Mouse (Mus musculus): ENCODE measurements at regions not wholly inside any gene's neighbourhood (a gene's known extent, or its start where the extent isn't known, plus 50 kb on each side); places are given as distances from the start of the nearest gene placed in this dataset.
"Not testable (repeated sequence)": the region's sequence is repeated elsewhere in the genome, so short reads cannot be mapped to it uniquely, and the experiment has no call there.

GRCm38 (mm10) chr19:35034408-35034807 lies 112.2 kb downstream of the Kif20b start:
- in situ Hi-C loops (cut with MboI, MseI), result no loop called here

DNA sequence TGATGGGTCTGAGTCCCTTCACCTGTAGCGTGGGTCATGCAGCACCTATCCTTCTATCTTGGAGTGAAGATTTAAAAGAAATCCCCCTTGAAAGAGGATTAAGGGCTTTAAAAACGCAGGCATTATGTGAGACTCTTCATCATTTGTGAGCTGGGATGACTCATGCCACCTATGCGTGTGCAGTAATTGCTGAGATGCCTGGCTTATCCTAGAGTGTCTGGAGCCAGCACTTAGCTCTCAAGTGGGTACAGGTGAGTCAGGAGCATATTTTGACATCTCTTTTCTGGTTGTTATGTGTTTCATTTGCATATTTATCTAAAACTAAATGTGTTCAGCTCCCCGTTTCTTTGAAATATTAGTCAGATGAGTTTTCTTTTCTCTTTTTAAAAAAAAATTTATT lies 123.4 kb downstream of the Kif20b start:
- in situ Hi-C loops (cut with MboI, MseI), result no loop called here

GRCm38 (mm10) chr19:35066352-35066935 lies 144.3 kb downstream of the Kif20b start:
- in situ Hi-C loops (cut with MboI, MseI), result loop anchor here (10.0 kb wide), 1 partner anchor 1412 kb away; no protein-coding TSS in a partner anchor

GRCm38 (mm10) chr19:35081126-35081525 lies 159.0 kb downstream of the Kif20b start:
- in situ Hi-C loops (cut with MboI, MseI), result no loop called here

GRCm38 (mm10) chr19:35101244-35101643 lies 179.1 kb downstream of the Kif20b start:
- in situ Hi-C loops (cut with MboI, MseI), result no loop called here

GRCm38 (mm10) chr19:35114313-35114712 lies 192.2 kb downstream of the Kif20b start:
- in situ Hi-C loops (cut with MboI, MseI), result no loop called here

DNA sequence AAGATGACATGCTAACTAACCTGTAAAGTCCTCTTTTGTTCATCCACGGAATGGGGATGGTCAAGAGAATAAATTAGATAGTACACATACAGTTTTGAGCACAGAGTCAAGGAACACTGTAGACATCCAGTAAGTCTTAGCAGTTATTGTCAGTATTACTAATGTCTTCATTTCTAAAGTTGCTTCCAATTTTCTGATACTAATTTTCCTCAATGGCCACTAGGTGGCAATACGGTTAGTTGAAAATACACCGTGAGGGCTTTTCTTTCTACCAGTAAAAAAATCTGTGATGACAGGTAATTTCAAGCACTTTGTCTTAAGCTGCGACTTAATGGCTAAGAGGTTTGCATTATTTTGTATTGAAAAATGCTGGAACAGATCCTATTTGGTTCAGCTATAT lies 203.1 kb downstream of the Kif20b start:
- in situ Hi-C loops (cut with MboI, MseI), result loop anchor here (5.0 kb wide), 1 partner anchor 957 kb away; the partner anchor contains the start of gene Rpp30

GRCm38 (mm10) chr19:35126594-35127051 lies 204.5 kb downstream of the Kif20b start:
- in situ Hi-C loops (cut with MboI, MseI), result loop anchor here (5.0 kb wide), 1 partner anchor 956 kb away; the partner anchor contains the start of gene Rpp30

- in situ Hi-C loops (cut with MboI, MseI), result loop anchor here (5.0 kb wide), 1 partner anchor 954 kb away; the partner anchor contains the start of gene Rpp30
These were observed 205.9 kb downstream of the Kif20b start for GRCm38 (mm10) chr19:35128104-35128503.

- in situ Hi-C loops (cut with MboI, MseI), result loop anchor here (10.0 kb wide), 1 partner anchor 1182 kb away; no protein-coding TSS in a partner anchor
These were observed 221.0 kb downstream of the Kif20b start for GRCm38 (mm10) chr19:35143131-35143530.

GRCm38 (mm10) chr19:35143781-35144180 lies 221.6 kb downstream of the Kif20b start:
- in situ Hi-C loops (cut with MboI, MseI), result loop anchor here (10.0 kb wide), 1 partner anchor 1181 kb away; no protein-coding TSS in a partner anchor

- in situ Hi-C loops (cut with MboI, MseI), result loop anchor here (10.0 kb wide), 1 partner anchor 1175 kb away; no protein-coding TSS in a partner anchor
These were observed 227.3 kb downstream of the Kif20b start for GRCm38 (mm10) chr19:35149476-35149875.

DNA sequence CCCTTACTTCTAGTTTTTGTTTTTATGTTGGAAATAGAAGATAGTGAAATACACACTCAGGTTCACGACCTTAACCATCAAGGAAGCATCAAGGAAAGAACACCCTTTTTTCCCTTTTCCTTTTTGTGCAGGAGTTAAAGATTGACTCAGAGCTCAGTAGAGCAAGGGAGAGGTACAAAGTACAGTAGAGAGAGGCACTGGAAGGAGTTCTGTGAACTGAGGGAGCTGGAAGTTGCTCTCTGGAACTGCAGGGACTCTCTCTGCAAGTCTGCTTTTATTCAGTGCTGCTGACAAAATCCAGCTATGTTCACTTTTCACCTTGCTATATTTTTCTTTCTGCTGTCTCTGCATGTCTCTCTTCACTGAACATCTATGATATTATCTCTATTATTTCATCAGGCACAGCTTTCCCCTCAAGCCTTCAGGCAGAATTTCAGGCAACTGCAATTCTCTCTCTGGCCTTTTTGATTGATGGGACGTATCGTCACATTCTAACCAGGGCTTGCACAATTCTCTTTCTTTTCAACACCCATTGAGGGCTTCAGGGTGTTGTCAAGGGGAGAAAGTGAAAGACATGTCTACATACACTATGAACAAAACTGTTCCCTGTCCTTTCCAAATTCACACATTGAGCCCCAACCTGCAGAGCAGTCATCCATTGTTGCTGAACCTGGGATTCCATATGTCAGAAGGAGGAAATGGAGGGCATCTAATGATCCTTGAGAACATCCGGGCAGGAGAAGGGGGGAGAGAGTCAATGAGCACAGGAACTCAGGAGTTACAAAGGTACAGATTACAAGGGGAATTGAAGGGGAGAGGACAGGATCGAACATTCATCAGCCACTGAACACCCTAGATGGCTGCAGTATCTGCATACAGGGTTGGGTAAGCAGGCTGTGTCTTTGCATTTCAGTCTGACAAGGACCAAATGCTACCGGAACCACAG lies 228.9 kb downstream of the Kif20b start:
- in situ Hi-C loops (cut with MboI, MseI), result no loop called here

GRCm38 (mm10) chr19:35151841-35152240 lies 229.7 kb downstream of the Kif20b start:
- in situ Hi-C loops (cut with MboI, MseI), result no loop called here

GRCm38 (mm10) chr19:35157849-35158248 lies 235.7 kb downstream of the Kif20b start:
- in situ Hi-C loops (cut with MboI, MseI), result no loop called here

GRCm38 (mm10) chr19:35164727-35165126 lies 242.6 kb downstream of the Kif20b start:
- in situ Hi-C loops (cut with MboI, MseI), result no loop called here

GRCm38 (mm10) chr19:35170554-35170953 lies 248.4 kb downstream of the Kif20b start:
- in situ Hi-C loops (cut with MboI, MseI), result loop anchor here (10.0 kb wide), 1 partner anchor 514 kb away; no protein-coding TSS in a partner anchor

DNA sequence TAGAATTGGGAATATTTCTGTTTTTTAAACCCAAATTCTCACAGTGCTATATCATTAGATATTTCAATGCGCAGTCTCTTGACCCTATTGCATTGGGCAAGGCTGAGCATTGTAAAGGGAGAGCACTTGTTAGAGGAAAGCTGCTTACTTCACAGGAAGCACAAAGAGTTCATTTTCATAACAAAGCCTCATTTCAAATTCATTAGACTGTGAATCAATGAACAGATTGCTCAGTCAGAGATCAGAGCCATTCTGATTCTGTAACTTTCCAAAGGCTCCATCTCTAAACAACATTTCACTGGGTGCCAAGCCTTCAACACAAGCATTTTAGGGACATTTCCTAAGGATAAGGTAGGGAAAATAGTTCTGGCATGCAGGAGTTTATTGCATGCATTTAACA lies 257.9 kb downstream of the Kif20b start:
- in situ Hi-C loops (cut with MboI, MseI), result no loop called here

DNA sequence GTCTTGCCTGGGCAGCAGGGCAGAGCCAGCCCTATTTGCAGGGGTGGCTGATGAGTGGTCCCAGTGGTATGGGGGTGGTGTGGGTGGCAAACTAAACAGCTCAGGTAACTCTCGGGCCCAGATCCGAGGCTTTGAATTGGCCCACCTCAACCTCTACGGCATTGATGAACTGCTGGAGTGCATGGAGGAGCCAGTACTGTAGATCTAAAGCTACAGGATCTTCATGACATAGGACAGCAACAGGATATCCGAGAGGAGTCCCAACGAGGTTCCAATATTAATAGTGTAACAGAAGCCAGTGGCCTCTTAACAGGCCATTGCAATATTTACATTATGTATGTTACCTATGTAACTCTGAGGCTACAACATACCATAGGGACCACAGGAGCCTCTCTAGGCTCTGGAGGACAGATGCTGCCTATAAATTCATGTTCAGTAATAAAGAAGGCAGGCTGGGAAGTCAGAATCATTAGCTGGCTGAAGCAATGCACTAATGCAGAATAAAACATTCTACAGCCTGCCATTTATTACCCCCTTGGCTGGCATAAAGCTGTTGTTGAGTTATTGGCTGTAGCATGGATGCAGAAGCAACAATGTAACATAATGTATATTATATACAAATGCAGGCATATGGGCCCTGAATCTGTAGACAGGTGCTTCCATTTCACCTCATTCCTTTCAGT lies 283.5 kb downstream of the Kif20b start:
- in situ Hi-C loops (cut with MboI, MseI), result no loop called here

- in situ Hi-C loops (cut with MboI, MseI), result no loop called here
These were observed 322.0 kb downstream of the Kif20b start for GRCm38 (mm10) chr19:35244188-35244587.

DNA sequence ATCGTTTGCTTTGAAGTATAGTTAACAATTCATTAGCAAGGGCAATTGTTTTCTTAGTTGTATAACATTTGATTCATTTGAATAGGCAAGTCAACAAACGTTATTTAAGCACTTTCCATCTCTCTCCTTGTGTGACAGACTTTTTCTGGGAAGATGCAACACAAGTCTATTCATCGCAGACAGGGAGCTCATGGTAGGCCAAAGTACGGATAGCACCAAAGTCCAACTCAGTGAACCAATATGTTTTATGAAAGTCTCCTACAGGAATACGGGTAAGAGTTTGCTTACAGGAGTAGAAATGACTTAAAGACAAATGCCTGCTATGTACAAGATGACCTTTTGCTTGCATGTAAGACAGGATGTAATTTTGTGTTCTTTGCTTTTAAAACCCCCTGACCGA lies 325.4 kb downstream of the Kif20b start:
- in situ Hi-C loops (cut with MboI, MseI), result no loop called here

DNA sequence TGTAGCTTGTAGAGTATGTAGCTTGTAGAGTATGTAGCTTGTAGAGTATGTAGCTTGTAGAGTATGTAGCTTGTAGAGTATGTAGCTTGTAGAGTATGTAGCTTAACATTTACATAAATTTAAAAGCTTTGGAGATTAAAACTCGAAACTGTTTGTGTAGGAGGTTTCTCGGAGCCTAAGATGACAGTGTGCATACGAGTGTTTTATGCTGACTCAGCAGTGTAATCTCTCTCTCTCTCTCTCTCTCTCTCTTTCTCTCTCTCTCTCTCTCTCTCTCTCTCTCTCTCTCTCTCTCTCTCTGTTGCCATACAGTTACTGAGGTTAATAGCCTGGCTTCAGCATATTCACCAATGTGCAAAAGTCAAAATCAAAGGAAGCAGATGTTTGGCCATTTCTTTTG lies 336.5 kb downstream of the Kif20b start:
- in situ Hi-C loops (cut with MboI, MseI), result not testable (repeated sequence)
